Mouse (Mus musculus): Measurements from ENCODE around the gene Cysrt1. TPM values are rescaled to one million over a fixed set of nuclear protein-coding genes. Genes with fewer than 3 reads are reported as not detected.

The Cysrt1 gene
- not detected for total RNA-seq (2021)

DNA sequence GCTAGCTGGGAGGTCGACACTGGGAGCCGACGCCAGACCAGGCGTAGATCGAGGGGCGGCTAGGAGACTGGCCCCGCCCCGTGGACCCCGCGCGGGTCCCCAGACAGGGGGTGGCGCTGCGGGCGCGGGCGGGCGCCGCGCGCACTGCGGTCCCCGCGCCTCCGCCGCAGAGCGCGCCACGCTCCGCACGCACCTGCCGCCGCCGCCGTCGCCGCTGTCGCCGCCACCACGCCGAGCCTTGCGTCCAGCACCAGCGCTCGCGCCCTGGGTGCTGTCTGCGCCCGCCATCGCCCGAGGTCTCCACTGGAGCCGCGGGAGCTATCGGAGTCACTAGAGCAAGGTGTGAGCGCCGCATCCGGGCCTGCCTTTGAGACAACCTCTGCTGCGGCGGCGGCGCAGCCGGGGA, at the start of gene Cysrt1, which contains the start of gene Rnf208:
Gene Cysrt1 (minus strand): TSS at position 352 of the 406 bp plus-strand sequence.
Gene Rnf208 (plus strand): TSS at position 155 of the 406 bp plus-strand sequence.
- no peak for DNase-seq

DNA sequence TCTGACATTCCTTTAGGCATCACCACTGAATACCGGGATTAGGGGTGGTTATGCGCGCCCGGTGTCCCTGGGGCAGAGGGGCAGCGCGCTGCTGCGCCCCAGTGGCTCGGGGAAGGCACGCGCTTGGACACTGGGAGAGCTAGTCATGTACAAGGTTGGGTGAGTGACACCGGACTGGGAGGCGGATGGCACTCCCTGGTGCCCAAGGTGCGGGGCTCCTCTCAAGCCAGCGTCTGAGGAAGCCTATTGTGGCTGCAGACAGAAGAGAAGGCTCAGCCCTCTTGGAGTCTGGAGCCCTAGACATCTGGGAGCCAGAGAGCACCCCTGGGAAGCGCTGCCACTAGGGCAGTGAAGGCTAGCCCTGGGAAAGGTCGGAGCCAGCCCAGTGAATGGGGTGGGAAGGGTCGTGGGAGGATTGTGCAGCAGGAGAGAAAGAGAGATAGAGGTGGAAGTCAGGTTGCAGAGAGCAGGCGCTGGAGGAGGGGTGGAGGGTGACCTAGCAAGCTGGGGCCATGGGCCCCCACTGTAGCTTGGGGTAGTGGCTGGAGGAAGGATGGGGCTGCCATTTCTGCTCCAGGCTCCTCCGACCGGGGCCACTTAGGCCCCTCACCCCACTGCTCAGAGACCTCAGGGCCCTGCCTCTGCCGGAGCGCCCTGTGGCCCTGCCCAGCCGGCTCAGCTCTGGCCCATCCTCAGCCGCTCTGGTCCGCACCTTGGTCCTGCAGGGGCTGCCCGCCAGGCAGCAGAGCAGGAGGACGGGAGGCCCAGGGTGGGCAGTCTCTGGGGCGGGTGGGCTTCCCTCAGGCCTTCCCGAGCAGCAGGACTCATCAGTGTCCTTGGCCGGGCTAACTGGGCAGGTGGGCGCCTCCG, 49.2 kb upstream of the Cysrt1 start:
- no peak for DNase-seq

DNA sequence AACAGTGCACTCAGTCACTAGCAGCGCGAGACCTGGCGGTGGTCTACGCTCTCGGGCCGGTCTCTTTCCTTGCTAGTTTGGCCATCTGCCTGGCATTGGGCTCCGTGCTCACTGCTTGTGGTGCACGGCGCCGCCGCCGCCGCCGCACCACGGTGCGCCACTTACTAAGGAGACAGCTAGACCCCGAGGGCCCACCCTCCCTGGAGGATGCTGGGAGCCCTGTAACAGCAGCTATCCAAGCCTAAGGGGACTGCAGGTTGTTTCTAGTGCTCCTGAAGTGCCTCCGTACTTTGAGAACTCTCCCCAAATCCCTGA, 48.5 kb upstream of the Cysrt1 start:
- DNase-seq = no peak

DNA sequence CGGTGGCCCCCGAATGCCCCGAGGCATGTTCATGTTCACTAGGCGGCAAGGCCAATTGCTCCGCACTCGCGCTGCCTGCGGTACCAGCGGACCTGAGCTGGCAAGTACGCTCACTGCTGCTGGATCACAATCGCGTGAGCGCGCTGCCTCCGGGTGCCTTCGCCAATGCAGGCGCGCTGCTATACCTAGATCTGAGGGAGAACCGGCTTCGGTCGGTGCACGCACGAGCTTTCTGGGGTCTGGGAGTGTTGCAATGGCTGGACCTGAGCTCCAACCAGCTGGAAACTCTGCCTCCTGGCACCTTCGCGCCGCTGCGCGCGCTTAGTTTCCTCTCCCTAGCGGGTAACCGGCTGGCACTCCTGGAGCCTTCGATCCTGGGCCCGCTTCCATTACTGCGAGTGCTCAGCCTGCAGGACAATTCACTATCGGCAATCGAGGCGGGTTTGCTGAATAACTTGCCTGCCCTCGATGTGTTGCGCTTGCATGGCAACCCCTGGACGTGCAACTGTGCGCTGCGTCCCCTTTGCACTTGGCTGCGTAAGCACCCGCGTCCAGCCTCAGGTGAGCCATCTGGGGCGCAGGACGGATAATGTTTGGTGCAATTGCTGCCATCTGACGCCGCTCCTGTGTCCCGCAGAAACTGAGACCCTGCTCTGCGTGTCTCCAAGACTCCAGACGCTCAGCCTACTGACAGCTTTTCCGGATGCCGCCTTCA, 48.0 kb upstream of the Cysrt1 start:
- no peak for DNase-seq

DNA sequence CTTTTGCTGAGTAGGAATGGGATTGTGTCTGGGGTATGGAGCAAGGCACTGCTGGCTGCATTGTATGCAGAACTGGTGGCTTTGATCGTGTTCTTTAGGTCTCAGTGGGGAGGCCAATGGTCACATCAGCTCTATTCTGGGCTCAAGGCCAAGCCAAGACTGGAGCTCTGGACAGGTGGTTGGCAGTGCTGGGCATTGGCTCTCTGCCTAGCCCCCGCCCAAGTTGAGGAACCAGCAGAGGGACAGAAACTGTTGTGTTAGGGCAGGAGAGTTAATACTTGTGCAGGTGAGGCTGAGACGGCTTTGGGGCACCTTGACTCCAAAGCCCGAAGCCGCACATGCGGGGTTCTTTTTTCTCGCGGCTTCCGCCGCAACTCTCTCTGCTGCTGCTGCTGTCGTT, 47.4 kb upstream of the Cysrt1 start, which contains the start of gene Lrrc26:
Gene Lrrc26 (plus strand): TSS at position 265 of the 400 bp plus-strand sequence.
- peak; percentile 69 for DNase-seq

DNA sequence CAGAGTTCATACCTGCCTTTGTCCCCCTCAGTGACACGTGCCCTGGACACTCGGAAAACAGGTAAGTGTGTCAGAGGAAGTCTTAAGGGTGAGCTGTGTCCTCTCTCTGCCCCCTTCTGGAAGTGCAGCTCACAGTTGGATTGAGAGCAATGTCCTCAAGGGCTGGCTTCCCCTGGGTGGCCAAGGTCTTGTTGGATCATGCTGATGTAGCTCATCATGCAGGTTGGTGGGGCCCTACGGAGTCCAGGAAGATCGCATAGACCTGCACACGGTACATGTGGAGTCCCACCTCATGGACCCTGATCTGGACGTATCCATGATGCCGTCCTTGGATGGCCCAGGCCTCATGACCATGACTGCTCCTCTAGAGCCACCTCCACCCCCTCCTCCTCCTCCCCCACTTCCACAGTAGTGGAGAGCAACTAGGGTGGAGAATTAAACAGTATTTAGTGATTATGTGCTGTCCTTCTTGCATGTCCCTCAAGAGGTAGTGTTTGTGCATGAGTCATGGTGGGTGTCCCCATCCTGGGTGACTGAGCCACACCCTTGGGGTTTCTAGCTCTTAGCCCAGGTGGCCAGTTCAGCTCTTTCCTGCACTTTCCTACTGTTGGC, 46.6 kb upstream of the Cysrt1 start:
- DNase-seq = no peak

DNA sequence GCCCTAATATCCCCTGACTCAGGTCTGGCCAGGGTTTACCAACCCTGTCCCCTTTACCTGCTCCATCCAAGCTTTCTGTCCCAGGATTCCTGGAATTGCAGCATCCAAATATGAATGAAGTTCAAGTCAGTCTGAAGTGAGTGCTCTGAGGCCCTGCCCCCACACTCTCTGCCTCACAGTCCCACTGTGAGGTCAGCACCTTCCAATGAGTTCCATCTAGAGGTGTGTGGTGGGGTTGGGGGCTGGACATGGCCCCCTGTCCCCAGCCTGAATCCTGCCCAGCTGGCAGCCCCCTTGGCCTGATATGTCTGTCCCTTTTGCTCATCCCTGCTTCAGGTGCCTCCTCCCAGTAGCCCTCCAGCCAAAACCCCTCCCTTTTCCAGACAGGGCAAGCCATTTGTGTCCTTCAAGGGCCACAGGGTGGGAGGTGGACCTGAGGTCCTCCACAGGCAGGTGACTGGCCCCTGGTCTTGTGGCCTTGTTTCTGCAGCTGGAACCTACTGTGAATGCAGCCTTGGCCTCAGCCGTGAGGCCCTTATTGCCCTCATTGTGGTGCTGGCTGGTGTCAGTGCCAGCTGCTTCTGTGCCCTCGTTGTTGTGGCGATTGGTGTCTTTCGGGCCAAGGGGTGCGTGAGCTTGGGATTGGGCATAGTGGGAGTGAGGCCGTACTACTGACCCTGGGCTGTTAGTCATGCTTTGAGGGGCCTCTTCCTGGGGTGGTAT, 45.8 kb upstream of the Cysrt1 start, which contains the start of gene Tmem210:
Gene Tmem210 (plus strand): TSS at position 219 of the 723 bp plus-strand sequence.
- DNase-seq = no peak

DNA sequence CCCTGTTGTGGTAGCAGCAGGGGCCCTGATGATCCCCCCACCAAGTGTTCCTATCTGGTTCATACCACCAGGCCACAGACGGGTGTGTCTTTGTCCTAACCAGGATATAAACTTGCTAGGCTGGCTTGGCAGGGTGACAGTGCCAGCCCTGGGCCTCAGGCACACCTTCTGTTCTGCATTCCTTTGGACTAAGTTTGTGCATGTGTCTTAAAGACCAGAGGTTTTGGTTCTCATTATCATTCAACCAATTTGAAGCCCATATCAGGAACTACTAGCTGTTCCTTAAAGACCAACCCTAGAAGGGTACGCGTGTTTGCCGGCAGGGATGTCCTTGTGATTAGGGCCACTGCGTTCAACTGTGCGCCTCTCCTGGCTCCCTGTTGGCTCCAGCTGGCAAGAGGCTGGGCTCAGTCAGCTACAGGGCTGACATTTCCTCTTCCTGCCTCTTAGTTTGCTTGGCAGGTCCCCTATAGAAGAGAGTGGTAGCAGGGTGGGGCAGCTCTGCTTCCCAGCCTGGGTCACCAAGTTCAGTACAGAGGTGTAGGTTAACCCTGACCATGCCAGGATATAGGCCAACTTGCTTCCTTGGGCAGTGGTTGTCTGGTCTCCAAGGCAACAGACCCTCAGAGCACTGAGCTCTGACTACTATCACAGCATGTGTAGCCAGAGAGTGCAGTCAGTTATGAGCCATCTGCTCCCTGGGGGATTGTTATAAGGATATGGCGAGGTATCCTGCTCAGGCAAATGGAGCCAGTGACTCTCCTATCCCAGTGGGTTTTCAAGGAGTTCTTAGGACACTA, 44.8 kb upstream of the Cysrt1 start:
- DNase-seq = peak; percentile 30

DNA sequence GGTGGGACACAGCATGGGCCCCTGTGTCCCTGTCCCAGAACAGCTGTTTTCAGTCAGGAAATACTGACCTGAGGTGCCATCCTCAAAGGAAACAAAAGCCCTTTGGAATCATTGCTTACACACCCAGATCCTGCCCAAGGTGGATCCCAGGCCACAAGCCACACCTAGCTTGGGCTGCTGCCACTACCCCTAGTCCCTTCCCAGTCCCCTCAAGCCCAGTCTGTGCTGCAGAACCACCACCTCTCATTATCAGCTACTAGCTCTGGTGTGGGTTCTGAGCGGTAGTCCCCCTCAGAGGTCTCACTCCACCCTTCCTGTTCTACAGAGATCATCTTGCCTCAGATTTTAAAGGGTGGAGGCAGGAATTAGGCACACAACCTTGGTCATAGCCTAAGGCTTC, 44.1 kb upstream of the Cysrt1 start:
- no peak for DNase-seq

DNA sequence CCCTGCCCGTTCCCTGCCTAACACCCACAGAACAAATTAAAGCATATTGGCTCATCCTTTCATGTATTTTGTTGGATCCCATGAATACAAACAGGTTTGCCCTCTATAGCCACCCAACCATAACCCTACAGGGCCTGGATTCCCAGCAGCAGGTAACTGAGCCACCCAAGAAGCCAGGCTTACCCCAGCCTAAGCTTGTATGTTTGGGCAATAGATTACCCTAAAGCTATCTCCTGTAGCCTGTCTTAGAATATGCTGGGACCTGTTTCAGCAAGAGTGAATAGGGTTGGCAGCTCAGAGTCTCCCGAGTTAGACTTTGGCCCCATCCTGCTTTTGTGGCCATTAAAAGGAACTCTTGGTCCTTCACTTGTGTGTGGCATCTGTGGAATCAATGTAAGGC, 43.3 kb upstream of the Cysrt1 start:
- no peak for DNase-seq

DNA sequence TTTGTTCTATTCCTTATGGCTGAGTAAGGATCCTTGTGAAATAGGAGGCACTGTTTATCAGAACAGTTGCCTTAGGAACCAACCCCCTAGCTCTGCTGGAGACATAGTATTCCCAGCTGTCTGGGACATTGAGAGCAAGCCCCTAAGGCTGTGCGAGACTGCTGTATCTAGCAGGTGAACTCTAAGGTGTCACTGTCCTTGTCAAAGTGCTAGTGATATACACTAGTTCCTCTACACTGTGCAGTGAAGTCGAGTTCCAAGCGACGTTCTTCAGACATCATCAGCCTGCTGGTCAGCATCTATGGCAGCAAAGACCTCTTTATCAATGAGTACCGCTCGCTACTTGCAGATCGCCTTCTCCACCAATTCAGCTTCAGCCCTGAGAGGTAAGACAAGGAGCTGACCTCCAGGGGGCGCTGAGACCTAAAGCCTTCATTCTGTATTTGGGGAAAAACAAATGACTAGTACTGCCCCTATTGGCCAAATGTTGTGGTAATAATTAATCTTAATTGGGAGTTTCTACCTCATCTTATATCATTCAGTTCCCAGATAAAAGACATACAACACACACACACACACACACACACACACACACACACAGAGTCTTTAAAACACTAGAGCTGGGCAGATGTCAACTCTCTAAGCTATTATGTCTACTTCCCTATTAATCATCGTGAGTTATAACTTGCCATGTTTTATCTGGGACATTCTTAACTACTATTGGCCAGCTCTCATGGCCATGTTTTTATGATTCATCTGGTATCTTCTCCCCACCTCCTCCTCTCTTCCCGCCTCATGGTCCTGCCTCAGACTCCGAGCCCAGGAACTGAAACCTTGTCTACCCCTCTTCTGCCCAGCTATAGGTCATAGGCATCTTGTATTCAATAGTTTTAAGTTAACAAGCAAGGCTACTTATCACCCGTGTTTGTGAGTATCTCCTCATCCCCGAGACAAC, 37.0 kb upstream of the Cysrt1 start:
- peak; percentile 91 for DNase-seq

DNA sequence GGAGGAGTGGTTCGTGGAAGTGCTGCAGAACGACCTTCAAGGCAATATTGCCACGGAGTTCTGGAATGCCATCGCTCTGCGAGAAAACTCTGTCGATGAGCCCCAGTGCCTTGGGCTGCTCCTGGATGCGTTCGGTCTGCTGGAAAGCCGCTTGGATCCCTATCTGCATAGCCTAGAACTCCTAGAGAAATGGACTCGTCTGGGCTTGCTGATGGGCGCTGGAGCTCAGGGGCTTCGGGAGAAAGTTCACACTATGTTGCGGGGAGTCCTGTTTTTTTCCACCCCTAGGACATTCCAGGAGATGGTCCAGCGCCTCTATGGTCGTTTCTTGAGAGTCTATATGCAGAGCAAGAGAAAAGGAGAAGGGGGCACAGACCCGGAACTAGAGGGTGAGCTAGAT, 30.8 kb upstream of the Cysrt1 start:
- DNase-seq = no peak

DNA sequence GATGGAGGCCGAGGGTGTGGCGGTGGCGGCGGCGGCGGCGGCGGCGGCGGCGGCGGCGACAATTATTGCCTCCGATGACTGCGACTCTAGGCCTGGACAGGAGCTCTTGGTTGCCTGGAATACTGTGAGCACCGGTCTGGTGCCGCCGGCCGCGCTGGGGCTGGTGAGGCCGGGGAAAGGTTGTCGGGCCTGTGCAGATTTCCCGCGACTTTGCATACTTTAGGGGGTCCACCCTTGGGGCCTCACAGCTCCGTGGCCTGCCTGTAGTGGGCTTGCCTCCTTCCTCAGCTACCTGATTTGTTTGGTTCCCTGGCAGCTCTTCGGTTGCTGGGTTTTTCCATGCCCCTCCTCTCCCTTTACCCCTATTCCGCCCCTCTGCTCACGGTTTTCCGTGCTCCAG, 30.3 kb upstream of the Cysrt1 start:
- no peak for DNase-seq

DNA sequence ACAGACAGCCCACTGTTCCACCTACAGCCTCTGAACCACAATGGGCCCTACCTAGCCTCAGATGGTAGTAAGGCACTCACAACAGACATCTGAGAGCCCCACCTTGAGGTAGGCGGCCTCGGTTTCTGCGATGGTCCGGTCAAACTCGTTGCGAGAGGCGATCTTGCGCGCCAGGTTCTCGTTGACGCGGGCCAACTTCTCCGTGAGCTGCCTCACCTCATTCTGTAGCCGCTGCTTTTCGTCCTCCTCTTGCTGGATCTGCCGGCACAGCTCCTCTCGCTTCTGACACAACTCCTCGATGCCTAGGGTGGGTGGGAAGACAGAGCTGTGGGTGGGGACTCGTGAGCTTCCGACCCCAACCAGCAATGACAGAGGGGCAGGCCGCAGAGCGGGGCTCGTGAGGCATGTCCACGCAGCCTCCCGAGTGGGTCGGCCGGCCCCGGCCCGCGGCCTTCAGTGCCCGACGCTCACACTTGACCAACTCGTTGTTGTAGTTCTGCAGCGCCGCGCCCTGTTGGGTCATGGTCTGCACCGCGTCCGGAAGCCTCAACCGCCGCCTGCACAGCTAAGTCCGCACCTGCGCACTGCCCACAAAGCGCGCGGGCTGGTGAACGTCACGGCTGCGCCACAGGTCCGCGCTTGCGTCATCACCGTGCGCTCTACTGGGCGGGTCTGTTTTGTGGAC, 29.7 kb upstream of the Cysrt1 start, which contains the start of the genes Ssna1 and Anapc2:
Gene Ssna1 (minus strand): TSS at position 612 of the 685 bp plus-strand sequence.
Gene Anapc2 (plus strand): TSS at position 652 of the 685 bp plus-strand sequence.
- DNase-seq = peak; percentile 98

DNA sequence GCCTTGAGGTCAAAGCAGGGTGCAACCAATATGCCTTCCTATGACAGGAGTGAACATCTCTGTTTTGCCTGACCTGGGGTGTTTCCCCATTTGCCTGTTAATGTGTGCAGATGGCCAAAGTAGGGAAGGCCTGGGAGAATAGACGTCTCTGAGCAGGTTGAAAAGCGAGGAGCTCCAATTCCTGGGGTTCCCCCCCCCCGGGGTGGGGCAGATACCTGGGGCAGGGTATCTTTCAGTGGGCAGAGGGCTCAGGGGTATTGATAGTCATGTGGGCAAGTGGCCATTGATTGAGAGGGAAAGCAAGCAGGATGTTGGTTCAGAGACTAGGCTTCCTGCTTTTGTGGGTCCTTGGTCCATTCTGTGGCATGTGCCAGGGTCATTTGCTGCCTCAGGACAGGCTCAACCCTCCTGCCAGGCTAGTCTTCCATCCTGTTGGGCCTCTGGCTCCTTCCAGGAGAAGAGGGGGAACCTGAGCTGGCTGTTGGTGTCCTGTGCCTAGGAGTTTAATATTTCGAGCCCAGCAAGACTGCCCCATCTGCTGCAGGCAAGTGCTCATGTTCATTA, 25.6 kb upstream of the Cysrt1 start:
- DNase-seq = no peak

DNA sequence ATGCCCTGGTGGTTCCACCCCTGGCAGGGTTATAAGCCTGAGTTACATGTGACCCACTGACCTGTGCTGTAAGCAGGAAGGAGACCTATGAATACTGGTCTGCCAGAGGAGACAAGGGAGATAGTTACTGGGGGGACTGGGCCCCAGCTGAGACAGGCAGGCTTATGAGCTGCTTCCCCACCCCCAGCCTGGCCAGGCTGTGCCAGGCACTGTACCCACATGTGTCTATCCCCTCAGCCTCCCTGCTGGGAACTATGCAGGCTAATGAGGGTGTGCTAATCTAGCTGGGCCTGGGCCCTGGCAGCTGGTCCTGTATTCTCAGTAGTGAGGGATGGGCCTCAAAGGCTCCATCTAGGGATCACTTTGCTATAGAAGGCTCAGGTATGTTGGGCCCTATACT, 25.0 kb upstream of the Cysrt1 start:
- DNase-seq = no peak

DNA sequence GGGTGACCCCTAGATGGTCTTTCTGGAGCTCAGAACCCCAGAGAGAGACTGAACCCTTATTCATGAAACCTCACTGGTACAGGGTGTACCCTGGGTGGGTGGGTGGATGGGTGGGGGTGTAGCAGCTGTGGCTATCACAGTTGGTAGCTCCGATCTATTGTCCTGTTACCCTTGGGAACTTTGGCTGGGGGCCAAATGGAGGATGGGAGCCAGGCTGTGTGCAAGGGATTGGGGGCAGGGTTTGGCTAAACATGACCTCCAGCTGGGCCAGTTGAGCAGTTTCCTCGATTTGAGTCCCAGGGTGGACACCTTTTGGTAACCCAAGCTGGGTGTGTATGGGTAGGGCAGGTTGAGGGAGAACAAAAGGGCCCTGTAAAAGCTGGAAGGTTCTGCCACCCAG, 24.5 kb upstream of the Cysrt1 start:
- DNase-seq = peak; percentile 51

DNA sequence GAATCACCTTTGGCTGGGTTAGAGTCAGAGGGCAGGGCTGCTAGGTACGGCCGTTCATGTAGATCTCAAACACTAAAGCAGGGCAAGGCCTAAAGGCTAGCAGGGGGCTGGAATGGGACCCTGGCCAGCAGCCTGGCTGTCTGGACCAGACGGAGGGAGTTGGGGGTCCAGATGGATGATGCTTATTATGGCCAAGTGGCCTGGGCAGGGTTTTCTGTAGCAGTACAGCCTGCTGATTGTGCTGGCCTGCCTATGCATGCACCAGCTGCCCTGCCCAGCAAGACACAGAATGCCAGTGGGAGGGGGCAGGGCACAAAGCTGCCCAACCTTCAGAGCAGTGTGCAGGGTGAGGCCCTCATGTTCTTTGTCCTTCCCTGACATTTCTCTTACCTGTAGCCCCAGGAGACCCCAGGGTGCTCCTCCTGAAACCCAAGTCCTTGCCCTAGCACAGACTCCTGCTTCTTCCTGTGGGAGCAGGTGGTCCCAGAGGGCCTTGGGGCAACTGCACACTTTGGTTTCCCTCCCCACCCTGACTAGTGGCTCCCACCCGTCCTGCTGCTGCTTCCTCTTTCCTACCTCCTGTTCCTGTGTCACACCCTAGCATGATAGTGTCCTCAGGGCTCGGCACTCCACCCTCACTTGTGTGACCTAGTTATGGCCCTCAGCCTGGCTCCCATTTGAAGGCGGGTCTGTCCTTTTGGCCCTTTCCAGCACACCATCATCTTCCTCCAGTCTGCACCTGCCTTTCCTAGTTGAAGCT, 23.8 kb upstream of the Cysrt1 start:
- no peak for DNase-seq

DNA sequence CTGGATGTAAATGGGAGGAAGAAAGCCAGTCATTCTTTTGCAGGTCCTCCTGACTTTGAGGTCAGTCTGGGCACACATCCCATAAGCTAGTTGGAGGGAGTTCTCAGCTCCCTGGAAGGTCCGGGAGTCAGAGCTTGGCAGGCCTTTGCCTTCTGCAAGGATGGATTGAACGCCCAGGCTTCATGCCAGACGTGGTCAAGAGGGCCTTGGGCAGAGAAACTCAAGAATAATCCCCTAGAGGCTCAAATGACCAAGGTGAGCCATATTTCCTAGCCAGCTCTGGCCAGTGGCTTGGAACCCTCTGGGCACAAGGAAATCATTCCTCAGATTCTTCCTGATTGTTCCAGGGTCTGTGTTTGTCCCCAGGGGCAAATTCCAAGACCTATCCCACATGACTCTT, 22.6 kb upstream of the Cysrt1 start:
- no peak for DNase-seq

All from heart, postnatal 4 days (tissue).